8 mouse cellular contexts compared by ENCODE assay signal in the genomic region with DNA sequence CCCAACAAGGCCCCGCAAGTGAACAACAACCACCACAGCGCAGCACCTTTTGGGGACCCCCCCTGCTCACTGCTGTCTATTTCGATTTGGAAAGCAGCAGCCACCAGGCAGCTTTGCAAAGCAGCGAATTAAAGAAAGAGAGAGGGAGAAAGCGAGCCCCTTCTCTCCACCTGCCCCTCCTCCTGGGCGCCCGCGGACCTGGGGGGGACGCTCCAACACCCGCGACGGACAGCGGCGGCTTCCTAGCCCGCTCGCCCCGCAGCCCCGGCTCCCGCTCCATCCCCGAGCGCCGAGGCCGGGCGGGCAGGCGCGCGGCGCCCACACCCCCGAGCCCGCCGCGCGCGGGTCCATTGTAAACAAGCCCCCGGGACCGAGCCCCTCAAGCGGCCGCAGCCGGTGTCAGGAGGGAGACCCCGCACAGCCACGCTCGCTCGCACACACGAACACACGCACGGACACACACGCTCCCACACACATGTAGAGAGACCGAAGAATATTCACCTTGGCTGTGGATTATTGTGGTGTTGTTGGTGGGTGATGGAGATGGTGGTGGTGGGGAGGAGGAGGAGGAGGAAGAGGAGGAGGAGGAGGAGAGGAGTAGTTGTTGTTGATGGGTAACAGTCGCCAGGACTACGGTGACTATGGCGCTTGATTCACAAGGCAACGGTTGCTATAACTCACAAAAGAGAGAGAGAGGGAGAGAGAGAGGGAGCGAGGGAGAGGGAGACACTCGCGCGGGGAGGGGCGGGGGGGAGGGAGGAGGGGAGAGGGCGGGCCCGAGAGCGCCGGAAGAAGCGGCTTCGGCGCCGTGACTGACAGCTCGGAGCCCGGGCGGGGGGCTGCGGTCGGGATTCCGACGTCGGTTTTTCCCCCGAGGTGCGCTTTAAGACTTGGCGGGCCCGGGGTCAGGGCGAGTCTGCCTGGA. TPM values are rescaled to one million over a fixed set of nuclear protein-coding genes. Genes with fewer than 3 reads are reported as not detected.
DNase-seq lines count a peak whose midpoint lies in the region; ATAC-seq and TF ChIP-seq lines count a peak whose summit lies in the region.

A gene (minus strand): TSS at position 696 of the 925 bp plus-strand sequence.

- under 1% methylated on average over 61 of the region's 78 CpGs for WGBS in heart, embryonic 14.5 days
- under 1% methylated on average over 77 of the region's 78 CpGs for WGBS in liver, embryonic 15.5 days (ENCODE audit: insufficient replicate concordance)
- WGBS in neural tube, embryonic 12.5 days, result under 1% methylated on average over 76 of the region's 78 CpGs

- H3K27ac ChIP-seq in heart, embryonic 14.5 days (replicated peaks in 1 of 2; ENCODE audit: control insufficient read depth in 1 of 2, insufficient read depth in 1 of 2, low read depth in 2 of 2, low read length in 2 of 2), result peak within 1 kb of the TSS; percentile 99 to 100
- peak within 1 kb of the TSS; percentile 99 for H3K27ac ChIP-seq in liver, embryonic 15.5 days (replicated peaks)
- H3K27ac ChIP-seq in neural tube, embryonic 12.5 days, result peak within 1 kb of the TSS; percentile 99

- H3K9me3 ChIP-seq in E14TG2a.4 (ENCODE audit: low read length), result no peaks in the 10 kb centered on the region
- H3K9me3 ChIP-seq in erythroblast, embryonic 14.5 days (ENCODE audit: control insufficient read depth, low read length), result no peaks in the 10 kb centered on the region
- H3K9me3 ChIP-seq in heart, embryonic 14.5 days (ENCODE audit: control insufficient read depth, low read length), result no peaks in the 10 kb centered on the region
- H3K9me3 ChIP-seq in liver, embryonic 15.5 days (replicated peaks), result no peaks in the 10 kb centered on the region
- no peaks in the 10 kb centered on the region for H3K9me3 ChIP-seq in neural tube, embryonic 12.5 days

- peak within 1 kb of the TSS; percentile 91 for H3K4me2 ChIP-seq in heart, embryonic 14.5 days (ENCODE audit: low read length)
- peak within 1 kb of the TSS; percentile 97 for H3K4me2 ChIP-seq in liver, embryonic 15.5 days
- peak within 1 kb of the TSS; percentile 71 for H3K4me2 ChIP-seq in neural tube, embryonic 12.5 days (replicated peaks)

- no peaks in the 10 kb centered on the region for H3K36me3 ChIP-seq in E14TG2a.4 (ENCODE audit: insufficient read depth, low read length)
- no peaks in the 10 kb centered on the region for H3K36me3 ChIP-seq in erythroblast, embryonic 14.5 days (ENCODE audit: control insufficient read depth)
- no peaks in the 10 kb centered on the region for H3K36me3 ChIP-seq in heart, embryonic 14.5 days (ENCODE audit: control insufficient read depth, insufficient read depth, low read length)
- no peaks in the 10 kb centered on the region for H3K36me3 ChIP-seq in liver, embryonic 15.5 days (replicated peaks)
- no peaks in the 10 kb centered on the region for H3K36me3 ChIP-seq in neural tube, embryonic 12.5 days

- H3K27me3 ChIP-seq in E14TG2a.4 (ENCODE audit: insufficient read depth, low read length), result no peaks in the 10 kb centered on the region; the same call in 1 of the 2 replicates
- H3K27me3 ChIP-seq in erythroblast, embryonic 14.5 days (ENCODE audit: control insufficient read depth), result peaks cover 8% of the 10 kb centered on the region
- H3K27me3 ChIP-seq in heart, embryonic 14.5 days (ENCODE audit: control insufficient read depth, insufficient read depth, low read length), result no peaks in the 10 kb centered on the region
- H3K27me3 ChIP-seq in liver, embryonic 15.5 days, result peaks cover 2% of the 10 kb centered on the region; the same call in 1 of the 2 replicates
- H3K27me3 ChIP-seq in neural tube, embryonic 12.5 days (replicated peaks), result no peaks in the 10 kb centered on the region

- peak within 1 kb of the TSS; percentile 93 for H3K9ac ChIP-seq in heart, embryonic 14.5 days (ENCODE audit: low read length)
- H3K9ac ChIP-seq in liver, embryonic 15.5 days, result peak within 1 kb of the TSS; percentile 96
- H3K9ac ChIP-seq in neural tube, embryonic 12.5 days, result peak within 1 kb of the TSS; percentile 96

- ATAC-seq in heart, embryonic 14.5 days (ENCODE audit: insufficient number of reproducible peaks, insufficient read depth, low FRiP score, low read depth), result peak; percentile 87
- ATAC-seq in liver, embryonic 15.5 days (ENCODE audit: insufficient read depth), result peak; percentile 90
- peak; percentile 87 for ATAC-seq in neural tube, embryonic 12.5 days (ENCODE audit: low FRiP score, low read depth)

- peak; percentile 95 for DNase-seq in brain, adult 2 months (ENCODE audit: low read depth, low spot score)
- DNase-seq in kidney, postnatal 25 days, result peak; percentile 49 to 75
- peak; percentile 87 for DNase-seq in telencephalon, adult 2 months (ENCODE audit: low read depth, low spot score)

- peak within 1 kb of the TSS; percentile 91 for H3K4me3 ChIP-seq in E14TG2a.4 (replicated peaks; ENCODE audit: low read length)
- peak within 1 kb of the TSS; percentile 89 for H3K4me3 ChIP-seq in erythroblast, embryonic 14.5 days (replicated peaks)
- H3K4me3 ChIP-seq in heart, embryonic 14.5 days (ENCODE audit: control insufficient read depth in 1 of 2, insufficient read depth in 1 of 2, low read depth in 1 of 2, low read length in 2 of 2), result peak within 1 kb of the TSS; percentile 92 to 96
- peak within 1 kb of the TSS; percentile 97 for H3K4me3 ChIP-seq in liver, embryonic 15.5 days (replicated peaks)
- H3K4me3 ChIP-seq in neural tube, embryonic 12.5 days, result peak within 1 kb of the TSS; percentile 89

- TF ChIP-seq CTCF in E14TG2a.4 (conservative IDR thresholded peaks at IDR 0.05; ENCODE audit: low read length), result no peak

- peaks cover 10% of the 10 kb centered on the region for H3K4me1 ChIP-seq in E14TG2a.4 (replicated peaks; ENCODE audit: low read depth, low read length)
- peaks cover 21% of the 10 kb centered on the region for H3K4me1 ChIP-seq in erythroblast, embryonic 14.5 days (ENCODE audit: control insufficient read depth)
- peaks cover 4 to 10% of the 10 kb centered on the region in 2 experiments; a peak in 2 of 4 replicates for H3K4me1 ChIP-seq in heart, embryonic 14.5 days (ENCODE audit: control insufficient read depth in 2 of 2, insufficient read depth in 2 of 2, low read length in 2 of 2)
- H3K4me1 ChIP-seq in liver, embryonic 15.5 days (replicated peaks), result peaks cover 14% of the 10 kb centered on the region
- H3K4me1 ChIP-seq in neural tube, embryonic 12.5 days, result peaks cover 8% of the 10 kb centered on the region; the same call in 1 of the 2 replicates

RNA-seq across cellular contexts. Expression of the gene that starts here (rescaled TPM):
- 0.02 and 0.06 TPM in 2 replicates for polyA plus RNA-seq in erythroblast, embryonic 14.5 days (2012)
- polyA plus RNA-seq in heart, embryonic 14.5 days (2014; fragmentation: Nextera tagmentation; extraction: Ambion mirVana), result 7.3 and 7.4 TPM in 2 replicates
- 1.6 and 1.7 TPM in 2 replicates for polyA plus RNA-seq in liver, embryonic 15.5 days (2015; fragmentation: Nextera tagmentation; extraction: Ambion mirVana)
- polyA plus RNA-seq in neural tube, embryonic 12.5 days (2016; fragmentation: Nextera tagmentation; extraction: Ambion mirVana), result 26.8 and 26.9 TPM in 2 replicates

Comparison
In these comparisons a context has a peak if more than half of its experiments do, and no peak if none do; other contexts are left out.
1. Peak in every context shown above with its lines: DNase-seq, ATAC-seq, H3K4me3 ChIP-seq and H3K27ac ChIP-seq.